Mouse (Mus musculus) c-Kit-negative CD71-positive TER-119-positive erythroid progenitor cells, embryonic 14.5 days (primary cell): ENCODE data around the gene Klhl13.

Source experiments
- DNase-seq: peaks from one replicate; pipeline ENCODE4 v3.0.0-alpha.2; 2013; ENCODE audit warnings: low read depth, low spot score

Klhl13 gene

DNA sequence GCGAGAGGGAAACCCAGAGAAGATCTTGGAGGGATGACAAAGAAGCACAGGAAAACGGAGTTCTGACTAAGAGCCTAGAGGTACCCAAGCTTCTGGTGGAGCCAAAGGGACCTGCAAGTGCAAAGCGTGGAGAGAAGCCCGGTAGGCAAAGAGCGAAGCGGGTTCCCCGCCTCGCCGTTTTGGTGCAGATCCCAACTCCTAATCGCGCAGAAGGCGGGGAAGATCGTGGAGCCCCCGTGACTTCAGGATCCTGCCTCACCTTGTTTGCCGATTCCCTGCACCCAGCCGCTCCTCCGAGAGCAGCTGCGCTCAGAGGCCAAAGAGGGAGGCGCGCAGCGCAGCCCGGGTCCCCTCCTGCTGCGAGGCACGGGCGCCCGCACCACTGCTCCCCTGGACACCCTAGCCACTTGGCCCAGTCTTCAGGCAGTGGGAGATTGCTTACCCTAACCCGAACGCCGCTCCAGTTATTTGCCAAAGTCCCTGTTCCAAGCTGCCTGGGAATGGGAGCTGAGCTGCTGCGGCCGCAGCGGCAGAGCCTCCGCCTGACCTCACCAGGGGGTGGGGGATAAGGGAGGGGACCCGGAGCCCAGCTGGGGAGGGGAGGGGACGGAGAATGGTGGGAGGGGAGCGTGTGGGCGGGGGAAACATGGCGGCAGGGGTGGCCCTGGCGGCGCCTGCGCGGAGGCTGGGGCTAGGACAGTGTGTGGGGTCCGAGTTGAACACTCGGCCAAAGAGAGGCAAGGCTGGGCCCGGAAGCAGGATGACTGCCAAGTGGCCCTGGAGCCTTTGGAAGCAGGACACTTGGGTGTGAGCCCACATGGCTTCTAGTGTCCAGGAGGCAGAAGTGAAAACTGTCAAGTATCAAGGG lies at the start of gene Klhl13:
Gene Klhl13, minus strand, starts transcription at position 569 of the 868 bp plus-strand sequence.
- DNase-seq = no peak

DNA sequence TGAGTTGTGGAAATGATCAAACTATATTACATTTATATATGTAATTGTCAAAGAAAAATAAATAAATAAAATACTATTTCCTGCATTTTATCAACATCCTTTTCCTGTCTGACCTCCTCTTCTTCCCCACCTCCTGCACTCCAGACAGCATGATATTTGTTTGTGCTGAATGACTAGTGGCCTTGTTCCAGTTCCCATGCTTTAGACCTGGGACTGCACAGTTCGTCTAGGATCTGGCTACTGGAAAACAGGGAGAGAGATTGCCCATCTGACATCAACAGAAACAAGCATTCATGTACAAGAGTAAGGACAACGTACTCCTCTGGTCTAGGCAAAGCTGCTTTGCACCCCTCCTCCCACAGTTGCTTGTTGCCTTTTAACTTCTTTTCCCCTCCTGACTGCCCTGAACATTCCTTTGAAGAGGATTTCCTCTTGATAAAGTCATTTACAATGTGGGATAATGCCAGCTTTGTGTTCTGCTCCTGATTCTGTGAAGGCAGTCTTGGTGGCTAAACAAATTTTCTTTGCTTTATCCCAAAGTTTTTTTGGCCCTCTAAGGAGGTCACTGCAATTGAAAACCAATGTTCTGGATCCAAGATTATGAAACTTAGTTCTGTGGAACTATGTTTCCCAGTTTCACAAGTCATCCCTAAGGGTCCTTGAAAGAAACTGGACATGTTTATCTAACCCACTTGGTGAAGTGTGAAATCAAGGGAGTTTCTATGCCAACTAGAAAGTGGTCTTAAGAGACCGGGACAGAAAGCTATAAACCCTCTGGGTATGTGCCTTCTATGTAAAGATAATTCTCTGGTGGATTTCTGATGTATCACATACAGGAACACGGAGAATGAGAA lies 44.6 kb upstream of the Klhl13 start:
- no peak for DNase-seq

DNA sequence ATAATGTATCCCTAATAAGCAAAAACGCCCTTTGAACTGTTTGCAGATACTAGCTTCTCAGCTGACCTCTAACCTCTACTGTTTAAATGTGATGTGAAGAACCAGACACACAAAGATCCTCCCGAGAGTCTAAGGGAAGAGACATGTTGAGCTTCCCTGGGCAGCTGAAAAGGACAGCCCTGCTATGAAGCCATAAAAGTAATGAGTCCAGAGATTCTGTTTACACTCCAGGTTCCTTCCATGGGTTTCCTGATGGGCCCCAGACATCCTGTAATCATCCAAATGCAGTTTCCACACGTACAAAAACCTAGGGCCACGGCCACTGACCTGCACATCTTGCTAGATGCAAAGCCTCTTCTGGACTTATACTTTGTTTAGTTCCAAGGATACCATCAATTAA lies 23.8 kb upstream of the Klhl13 start:
- DNase-seq = no peak

DNA sequence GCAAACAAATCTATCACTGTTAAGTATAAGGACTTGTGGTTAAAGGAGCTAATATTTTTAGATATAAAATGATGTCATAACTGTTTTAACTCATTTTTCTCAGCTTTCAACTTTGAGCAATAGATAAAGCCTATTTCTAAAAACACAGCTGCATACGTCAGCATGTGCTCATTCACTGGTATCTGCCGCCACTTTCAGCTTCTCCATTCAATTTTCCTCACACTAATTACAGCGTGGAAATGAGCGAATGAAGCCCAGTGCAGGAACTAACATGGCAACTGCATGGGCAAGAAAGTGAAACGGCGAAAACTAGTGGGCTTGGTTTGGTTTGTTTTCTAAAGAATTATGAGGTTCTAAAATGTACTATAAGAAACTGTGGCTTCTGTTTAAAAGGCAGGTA lies 1.4 kb downstream of the Klhl13 start:
- no peak for DNase-seq

DNA sequence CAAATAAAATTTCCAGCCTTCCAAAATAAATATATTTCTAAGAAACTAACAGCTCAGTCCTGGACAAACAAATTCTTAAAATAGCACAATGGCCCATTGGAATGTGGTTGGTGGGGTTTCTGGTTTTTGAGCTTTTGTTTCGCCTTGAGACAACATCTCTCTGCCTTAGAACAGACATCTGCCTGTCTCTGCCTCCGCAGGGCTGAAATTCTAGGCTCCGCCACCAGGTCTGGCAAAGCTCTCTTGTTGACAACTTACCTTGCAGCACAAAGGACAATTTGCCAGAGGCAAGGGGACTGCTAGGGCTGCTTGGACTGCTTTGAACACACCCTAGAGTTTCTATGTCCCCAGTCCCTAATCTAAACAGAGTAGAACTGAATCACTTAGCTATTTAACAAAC lies 4.4 kb downstream of the Klhl13 start:
- no peak for DNase-seq

DNA sequence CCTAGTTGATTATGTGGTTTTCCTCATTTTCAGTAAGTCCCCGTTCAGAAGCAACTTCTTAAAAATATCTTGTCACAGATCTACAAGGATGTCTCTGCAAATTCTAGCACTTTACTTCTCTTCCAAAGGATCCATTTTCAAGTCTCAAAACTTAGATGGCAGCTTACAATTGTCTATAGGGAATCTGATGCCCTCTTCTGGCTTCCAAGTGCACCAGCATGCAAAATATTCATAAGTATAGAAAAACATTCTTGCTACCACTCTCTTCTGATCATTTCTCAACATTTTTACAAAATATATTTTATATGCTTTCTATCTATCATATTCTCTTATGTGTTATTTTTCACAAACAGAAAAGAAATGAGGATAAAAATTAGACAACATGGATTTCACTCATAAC lies 14.8 kb downstream of the Klhl13 start:
- DNase-seq = no peak

DNA sequence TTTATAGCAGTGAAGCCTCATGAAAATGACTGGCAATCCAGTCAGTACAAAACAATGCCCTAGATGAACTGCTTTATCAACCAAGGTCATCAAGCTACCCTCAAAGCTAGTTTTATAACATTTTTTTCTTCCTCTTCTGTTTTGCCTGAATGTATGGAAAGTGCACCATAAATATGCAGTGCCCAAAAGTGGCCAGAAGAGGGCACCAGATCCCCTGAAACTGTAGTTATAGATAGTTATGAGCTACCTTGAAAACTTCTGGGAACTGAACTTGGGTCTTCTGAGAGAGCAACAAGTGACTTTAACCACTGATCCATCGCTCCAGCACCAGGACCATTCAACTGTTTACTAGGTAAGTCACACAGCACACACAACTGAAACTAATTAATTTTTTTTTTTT lies 36.8 kb downstream of the Klhl13 start:
- peak; percentile 4 for DNase-seq

DNA sequence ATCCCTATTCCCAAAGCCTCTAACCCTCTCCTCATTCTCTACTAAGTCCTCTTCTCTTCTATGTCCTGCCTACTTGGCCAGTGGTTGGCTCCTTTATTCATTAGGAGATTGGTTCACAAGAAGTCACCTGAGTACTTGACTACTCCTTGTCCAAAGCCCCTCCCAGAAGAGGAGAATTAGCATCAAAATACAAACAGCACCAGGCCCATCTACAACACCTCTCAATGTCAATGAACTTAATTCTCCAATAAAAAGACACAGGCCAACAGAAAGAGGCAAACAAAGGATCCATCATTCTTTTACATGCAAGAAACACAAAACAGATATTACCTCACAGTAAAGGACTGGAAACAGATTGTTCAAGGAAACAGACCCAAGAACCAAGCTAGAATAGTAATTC lies 46.0 kb downstream of the Klhl13 start:
- no peak for DNase-seq

DNA sequence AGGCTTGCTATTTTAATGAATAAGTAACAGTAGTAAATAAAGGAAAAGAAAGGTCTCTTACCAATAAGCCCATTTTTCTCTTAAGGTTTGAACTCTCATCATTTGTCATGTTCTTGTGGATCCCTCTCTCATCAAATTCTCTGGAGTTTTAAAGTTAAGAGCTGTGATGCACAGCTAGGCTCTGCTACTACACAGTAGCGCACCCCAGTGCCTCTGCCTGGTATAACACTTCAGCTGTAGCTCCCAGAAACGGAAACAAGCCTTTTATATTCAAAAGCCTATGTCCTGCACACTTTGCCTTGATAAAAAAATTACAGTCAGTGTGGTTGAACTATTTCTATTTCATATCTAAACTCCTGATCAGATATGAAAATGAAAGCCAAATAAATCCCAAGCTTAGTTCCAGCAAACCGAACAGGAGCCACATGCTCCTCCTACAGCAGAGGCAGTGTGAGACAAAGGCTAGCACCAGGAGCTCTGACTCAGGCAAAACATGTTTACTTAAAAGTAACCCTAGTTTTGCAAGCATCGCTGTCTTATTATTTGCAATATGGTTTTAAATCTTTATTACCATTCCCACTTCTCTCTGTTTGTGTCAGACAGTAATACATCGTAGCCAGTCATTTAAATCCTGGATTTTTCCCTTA lies 68.8 kb downstream of the Klhl13 start:
- no peak for DNase-seq

DNA sequence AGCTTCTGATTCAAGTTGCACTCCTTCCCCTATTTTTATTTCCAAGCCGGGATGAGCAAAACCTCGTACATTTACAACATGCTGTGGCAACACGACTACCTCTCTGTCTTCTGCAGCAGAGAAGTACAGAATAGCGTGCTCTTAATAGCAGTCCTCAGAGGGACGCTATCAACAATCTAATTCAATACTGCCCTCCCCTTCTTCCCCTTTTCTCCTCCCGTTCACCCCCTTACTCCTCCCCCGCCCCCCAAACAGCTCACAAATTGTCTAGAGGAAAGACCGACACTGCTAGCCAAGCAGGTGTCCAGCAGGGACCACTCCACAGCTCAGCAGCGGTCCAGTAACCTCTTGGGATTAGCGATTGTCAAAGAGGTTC lies 79.5 kb downstream of the Klhl13 start:
- DNase-seq = no peak

DNA sequence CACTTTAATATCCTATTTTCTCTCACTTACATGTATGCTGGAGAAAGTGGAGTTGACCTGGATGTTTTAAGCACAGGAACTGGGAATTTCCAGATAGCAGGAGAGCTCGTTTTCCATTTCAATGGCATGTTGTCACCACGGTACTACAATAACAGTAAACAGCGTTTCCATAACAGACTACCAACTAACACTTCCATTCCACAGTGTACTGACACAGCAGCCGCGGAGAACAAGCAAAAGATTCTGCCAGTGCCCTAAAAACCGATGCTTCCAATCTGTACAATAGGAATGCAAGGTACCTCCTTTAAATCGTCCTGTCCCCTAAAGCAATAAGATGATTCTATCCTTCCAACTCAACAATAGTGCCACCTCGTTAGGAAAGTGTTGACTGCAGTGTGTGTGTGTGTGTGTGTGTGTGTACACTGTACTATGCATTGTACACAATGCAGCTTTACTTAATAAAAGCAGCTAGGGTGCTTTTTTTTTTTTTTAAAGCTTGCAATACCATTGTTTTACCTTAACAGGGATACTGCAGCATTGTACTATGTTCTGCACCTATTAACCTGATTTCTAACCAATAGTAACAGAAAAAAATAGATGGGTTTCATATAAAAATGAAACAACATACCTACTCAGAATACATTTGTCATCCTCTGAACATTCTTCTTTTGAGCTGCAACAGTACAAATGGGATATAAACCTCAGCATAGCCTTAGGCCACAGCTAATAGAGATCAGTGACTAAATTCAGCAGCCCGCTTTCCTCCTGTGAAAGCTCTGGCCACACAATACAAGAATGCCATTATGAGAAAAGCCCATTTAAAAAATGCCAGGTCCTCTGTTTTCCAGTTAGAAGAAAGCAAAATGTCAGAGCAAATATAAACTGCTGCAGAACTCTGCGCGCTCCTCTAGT lies 80.1 kb downstream of the Klhl13 start:
- no peak for DNase-seq

DNA sequence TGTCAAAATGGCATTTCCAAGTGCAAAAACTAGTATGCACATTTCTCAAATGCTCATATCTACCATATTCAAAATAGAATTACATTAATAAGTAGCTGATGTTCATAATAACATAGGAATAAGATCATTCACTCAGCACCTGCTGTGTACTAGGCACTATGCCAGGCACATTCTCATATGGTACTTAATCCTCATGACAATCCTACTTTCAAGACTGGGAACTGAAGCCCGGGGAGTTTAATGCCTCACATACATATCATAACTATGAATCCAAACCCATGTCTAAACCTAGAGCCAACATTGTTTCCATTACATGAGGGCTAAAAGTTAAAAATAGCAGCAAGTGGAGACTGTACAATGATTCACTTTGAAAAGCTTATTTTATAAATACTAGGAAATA lies 97.3 kb downstream of the Klhl13 start:
- no peak for DNase-seq

DNA sequence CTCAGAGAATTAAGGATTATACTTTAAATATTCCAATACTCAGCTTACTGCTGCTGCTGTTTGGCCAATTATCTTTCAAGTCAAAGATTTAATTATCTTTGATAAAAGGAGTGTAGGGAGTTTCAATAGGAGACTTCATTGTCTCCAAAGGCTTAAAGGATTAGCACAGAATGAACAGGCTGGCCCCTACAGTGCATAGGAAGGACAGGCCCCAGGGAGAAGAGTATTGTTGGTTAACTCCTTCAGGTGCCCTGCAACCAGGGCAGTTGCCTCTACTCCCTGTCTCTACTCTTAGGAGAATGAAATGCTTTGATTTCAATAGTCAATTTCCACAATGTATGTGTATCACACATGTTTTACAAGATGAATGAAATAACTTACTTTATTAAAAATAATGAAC lies 116.1 kb downstream of the Klhl13 start:
- no peak for DNase-seq
